Mouse (Mus musculus) kidney, embryonic 15.5 days (tissue): Measurements from ENCODE around the gene Rufy3. TPM values are rescaled to one million over a fixed set of nuclear protein-coding genes. Genes with fewer than 3 reads are reported as not detected.

Experiments used
- ATAC-seq: fragments of 200-750 bp; cut with Nextera tagmentation; replicated peaks from 2 replicates; pipeline ENCODE4 v1.8.0; 2017; ENCODE audit warnings: moderate TSS enrichment; ENCODE audit not compliant: low FRiP score
- H3K27ac ChIP-seq: fragments of 300-500 bp; sonication (generic); 2 replicates; pipeline ENCODE4 v1.5.1; 2015; ENCODE audit warnings: mild to moderate bottlenecking, inconsistent platforms
- H3K27me3 ChIP-seq: fragments of 300-500 bp; sonication (generic); 2 replicates; pipeline ENCODE4 v1.6.1; 2015; ENCODE audit warnings: inconsistent platforms
- H3K36me3 ChIP-seq: fragments of 300-500 bp; sonication (generic); 2 replicates; pipeline ENCODE4 v1.6.1; 2015; ENCODE audit warnings: inconsistent platforms
- H3K4me1 ChIP-seq: fragments of 300-500 bp; sonication (generic); 2 replicates; pipeline ENCODE4 v1.6.1; 2015; ENCODE audit warnings: inconsistent platforms
- H3K4me2 ChIP-seq: fragments of 300-500 bp; sonication (generic); 2 replicates; pipeline ENCODE4 v1.6.1; 2015; ENCODE audit warnings: moderate library complexity, mild to moderate bottlenecking, inconsistent platforms
- H3K4me3 ChIP-seq: fragments of 300-500 bp; sonication (generic); replicated peaks from 2 replicates; pipeline ENCODE4 v1.5.1; 2015; ENCODE audit warnings: mild to moderate bottlenecking, inconsistent platforms
- H3K9ac ChIP-seq: fragments of 300-500 bp; sonication (generic); 2 replicates; pipeline ENCODE4 v1.6.1; 2015; ENCODE audit warnings: mild to moderate bottlenecking, inconsistent platforms
- H3K9me3 ChIP-seq: fragments of 300-500 bp; sonication (generic); replicated peaks from 2 replicates; pipeline ENCODE4 v1.6.1; 2016; ENCODE audit warnings: inconsistent platforms
- WGBS: fragments of 180-500 bp; shearing (Covaris S2); methylation state at CpG from one replicate; pipeline ENCODE4 v1.1.7; 2015; ENCODE audit warnings: mixed read lengths; 5-methylcytosine and 5-hydroxymethylcytosine counted together
- polyA plus RNA-seq: library from polyadenylated mRNA; unstranded; fragments of >200 nt; fragmentation: Nextera tagmentation; extraction: Ambion mirVana; gene quantifications from 2 replicates; pipeline ENCODE4 v1.2.1, GENCODE M21; 2015

Gene Rufy3
- polyA plus RNA-seq, 1 experiment from 2014 or later, result 19.3 TPM

- no peak overlapping the region for H3K4me3 ChIP-seq
- no peak overlapping the region for H3K4me2 ChIP-seq
- WGBS, result 93% methylated on average over 4 of the region's 4 CpGs
- no peak overlapping the region for H3K9ac ChIP-seq
- no peak for ATAC-seq
- H3K27me3 ChIP-seq, result no peaks in the 10 kb centered on the region
- no peaks in the 10 kb centered on the region for H3K36me3 ChIP-seq
- H3K4me1 ChIP-seq, result no peaks in the 10 kb centered on the region
- no peak overlapping the region for H3K27ac ChIP-seq
- H3K9me3 ChIP-seq, result no peaks in the 10 kb centered on the region
These were observed 127.7 kb downstream of the Rufy3 start for GRCm38 (mm10) chr5:88692586-88692985.

GRCm38 (mm10) chr5:88693057-88693456 is 128.2 kb downstream of the Rufy3 start:
- no peak overlapping the region for H3K27ac ChIP-seq
- ATAC-seq, result no peak
- no peaks in the 10 kb centered on the region for H3K36me3 ChIP-seq
- no peaks in the 10 kb centered on the region for H3K9me3 ChIP-seq
- no peak overlapping the region for H3K4me3 ChIP-seq
- H3K9ac ChIP-seq, result no peak overlapping the region
- H3K4me1 ChIP-seq, result no peaks in the 10 kb centered on the region
- H3K27me3 ChIP-seq, result no peaks in the 10 kb centered on the region
- no peak overlapping the region for H3K4me2 ChIP-seq

GRCm38 (mm10) chr5:88697291-88697690 is 132.5 kb downstream of the Rufy3 start:
- no peak for ATAC-seq
- WGBS, result 83% methylated on average over 5 of the region's 5 CpGs
- no peaks in the 10 kb centered on the region for H3K4me1 ChIP-seq
- no peaks in the 10 kb centered on the region for H3K36me3 ChIP-seq
- H3K4me3 ChIP-seq, result no peak overlapping the region
- H3K27ac ChIP-seq, result no peak overlapping the region
- no peaks in the 10 kb centered on the region for H3K27me3 ChIP-seq
- H3K9ac ChIP-seq, result no peak overlapping the region
- no peaks in the 10 kb centered on the region for H3K9me3 ChIP-seq
- no peak overlapping the region for H3K4me2 ChIP-seq

DNA sequence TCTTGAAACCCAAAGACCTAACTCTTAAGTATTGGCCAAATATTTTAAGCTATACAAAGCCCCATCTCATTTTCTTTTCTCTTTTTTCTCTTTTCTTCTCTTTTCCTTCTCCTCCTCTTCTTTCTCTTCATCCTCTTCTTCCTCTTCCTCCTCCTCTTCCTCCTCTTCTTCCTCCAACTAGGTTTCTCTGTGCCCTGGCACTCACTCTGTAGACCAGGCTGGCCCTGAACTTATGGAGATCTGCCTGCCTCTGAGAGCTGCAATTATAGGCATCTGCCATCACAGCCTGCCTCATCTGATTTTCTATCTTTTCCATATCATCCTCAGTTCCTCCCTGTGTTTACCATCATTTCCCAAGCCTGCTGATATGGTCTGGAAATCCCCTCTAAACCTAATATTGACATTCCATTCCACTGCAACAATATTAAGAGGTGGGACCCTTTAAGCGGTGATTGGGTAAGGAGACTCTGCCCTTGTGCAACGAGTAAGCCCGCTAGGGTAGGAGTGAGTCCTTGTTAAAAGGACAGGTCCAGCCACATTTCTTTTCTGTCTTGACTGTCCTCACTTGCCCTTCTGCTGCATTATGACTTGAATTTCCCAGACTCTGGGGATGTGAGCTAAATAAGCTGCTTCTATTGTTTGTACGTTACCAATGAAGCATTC is 134.5 kb downstream of the Rufy3 start:
- no peaks in the 10 kb centered on the region for H3K27me3 ChIP-seq
- no peak overlapping the region for H3K9ac ChIP-seq
- no peaks in the 10 kb centered on the region for H3K4me1 ChIP-seq
- 85% methylated on average over 4 of the region's 4 CpGs for WGBS
- ATAC-seq, result no peak
- H3K4me3 ChIP-seq, result no peak overlapping the region
- no peak overlapping the region for H3K4me2 ChIP-seq
- H3K27ac ChIP-seq, result no peak overlapping the region
- H3K36me3 ChIP-seq, result no peaks in the 10 kb centered on the region
- no peaks in the 10 kb centered on the region for H3K9me3 ChIP-seq

Other genes starting within 250 kb of the Rufy3 start
- gene Prol1, start 247.7 kb upstream of the Rufy3 start, polyA plus RNA-seq, result not detected in 2 replicates
- gene Amtn, start 188.9 kb upstream of the Rufy3 start, polyA plus RNA-seq, result not detected in 2 replicates
- gene Ambn, start 109.0 kb upstream of the Rufy3 start, polyA plus RNA-seq, result 0.08 and 1.2 TPM in 2 replicates
- gene Enam, start 77.1 kb upstream of the Rufy3 start, polyA plus RNA-seq, result not detected in 2 replicates
- gene Jchain, start 37.1 kb upstream of the Rufy3 start, polyA plus RNA-seq, result 0.31 TPM in 1 of 2 replicates, not detected in the other
- 72.8 and 75.6 TPM in 2 replicates for gene Utp3, start 10.6 kb upstream of the Rufy3 start, polyA plus RNA-seq
- gene Grsf1, start 111.1 kb downstream of the Rufy3 start, polyA plus RNA-seq, result 57.8 and 61.0 TPM in 2 replicates
- gene Mob1b, start 155.8 kb downstream of the Rufy3 start, polyA plus RNA-seq, result 10.1 and 12.1 TPM in 2 replicates
- gene Dck, start 200.0 kb downstream of the Rufy3 start, polyA plus RNA-seq, result 47.1 and 48.3 TPM in 2 replicates